ENCODE assay signal across 21 mouse cellular contexts in genomic region chr16:21833970-21834369, GRCm38 (mm10). TPM values are rescaled to one million over a fixed set of nuclear protein-coding genes. Genes with fewer than 3 reads are reported as not detected.
DNase-seq lines count a peak whose midpoint lies in the region; TF ChIP-seq lines count a peak whose summit lies in the region.
"Had no signal": no experiment of that assay in that cellular context is flagged by ENCODE, and none has a peak within 500 bp of the region (broad histone marks: within the 10 kb centered on the region; RNA-seq: fewer than 3 reads in every experiment).

No protein-coding gene starts in this region.

- H3K27me3 ChIP-seq in kidney, adult 2 months (replicated peaks; ENCODE audit: control insufficient read depth, insufficient read depth, low read length): no peaks in the 10 kb centered on the region
- no peaks in the 10 kb centered on the region for H3K27me3 ChIP-seq in liver, adult 2 months (ENCODE audit: control insufficient read depth, insufficient read depth, low read length)
- H3K27me3 ChIP-seq in thymus, adult 2 months (ENCODE audit: control insufficient read depth, insufficient read depth, low read length): no peaks in the 10 kb centered on the region
- H3K27me3 ChIP-seq: embryonic facial prominence, embryonic 13.5 days; embryonic facial prominence, embryonic 15.5 days; forebrain, embryonic 12.5 days had no signal

- DNase-seq in kidney, adult 2 months: peak; percentile 59
- DNase-seq in kidney, adult 11 months: no peak
- DNase-seq in liver, adult 2 months (ENCODE audit: extremely low read depth, low read depth, low spot score): peak; percentile 89
- DNase-seq in liver: no peak
- DNase-seq in thymus, adult 2 months: no peak
- no peak for DNase-seq in thymus, postnatal 36 days
- DNase-seq: adrenal gland, adult 2 months; adrenal gland, postnatal 10 days; adrenal gland, postnatal 25 days; cerebellum, adult 11 months; cerebellum, adult 18-20 months; cerebellum, adult 8-10 months; cerebellum, adult 9-11 months; cerebellum, postnatal 14 days; cerebellum, postnatal 36 days; embryo, embryonic 11 days had no signal

- H3K4me3 ChIP-seq in kidney, adult 2 months (ENCODE audit: insufficient read depth, low read depth, low read length): no peak overlapping the region
- H3K4me3 ChIP-seq in liver, adult 2 months (ENCODE audit: insufficient read depth, low read depth, low read length): no peak overlapping the region
- H3K4me3 ChIP-seq in thymus, adult 2 months (ENCODE audit: control insufficient read depth, insufficient read depth, low read length): no peak overlapping the region
- H3K4me3 ChIP-seq: embryonic facial prominence, embryonic 13.5 days; embryonic facial prominence, embryonic 15.5 days; erythroblast, embryonic 14.5 days; forebrain, embryonic 10.5 days; forebrain, embryonic 12.5 days had no signal

- H3K27ac ChIP-seq in kidney, adult 2 months (ENCODE audit: insufficient read depth, low read depth, low read length): no peak overlapping the region
- H3K27ac ChIP-seq in liver, adult 2 months (replicated peaks; ENCODE audit: insufficient read depth, low read depth, low read length): no peak overlapping the region
- H3K27ac ChIP-seq in thymus, adult 2 months (ENCODE audit: control insufficient read depth, insufficient read depth, low read length): peak overlapping the region; percentile 44; the same call in 1 of the 2 replicates
- H3K27ac ChIP-seq: embryonic facial prominence, embryonic 13.5 days; embryonic facial prominence, embryonic 15.5 days; forebrain, embryonic 10.5 days; forebrain, embryonic 12.5 days had no signal

- H3K36me3 ChIP-seq in kidney, adult 2 months (ENCODE audit: control insufficient read depth, insufficient read depth, low read length): no peaks in the 10 kb centered on the region
- H3K36me3 ChIP-seq in liver, adult 2 months (ENCODE audit: control insufficient read depth, insufficient read depth, low read length): no peaks in the 10 kb centered on the region; the same call in 1 of the 2 replicates
- H3K36me3 ChIP-seq in thymus, adult 2 months (ENCODE audit: control insufficient read depth, insufficient read depth, low read length): no peaks in the 10 kb centered on the region
- H3K36me3 ChIP-seq: embryonic facial prominence, embryonic 13.5 days; embryonic facial prominence, embryonic 15.5 days; forebrain, embryonic 10.5 days; forebrain, embryonic 12.5 days had no signal

- H3K79me2 ChIP-seq in liver, adult 2 months (ENCODE audit: control insufficient read depth, insufficient read depth, low read length): peaks cover 35% of the 10 kb centered on the region

- H3K9ac ChIP-seq in liver, adult 2 months (ENCODE audit: low read depth, low read length): no peak overlapping the region
- H3K9ac ChIP-seq: embryonic facial prominence, embryonic 13.5 days; embryonic facial prominence, embryonic 15.5 days; forebrain, embryonic 12.5 days had no signal

- no peak for TF ChIP-seq CTCF in kidney, adult 2 months (conservative IDR thresholded peaks at IDR 0.05; ENCODE audit: insufficient read depth, insufficient read length, low read depth, low read length)
- no peak for TF ChIP-seq CTCF in liver, adult 2 months (IDR thresholded peaks at IDR 0.05; ENCODE audit: low read depth, low read length)
- no peak for TF ChIP-seq CTCF in thymus, adult 2 months (IDR thresholded peaks at IDR 0.05; ENCODE audit: borderline replicate concordance, control insufficient read depth, extremely low read depth, insufficient read depth, low read length, poor library complexity)

- TF ChIP-seq POLR2A in kidney, adult 2 months (IDR thresholded peaks at IDR 0.05; ENCODE audit: low read depth, low read length): no peak
- no peak for TF ChIP-seq POLR2A in liver, adult 2 months (IDR thresholded peaks at IDR 0.05; ENCODE audit: extremely low read depth, insufficient read depth, low read length)
- no peak for TF ChIP-seq POLR2A in thymus, adult 2 months (IDR thresholded peaks at IDR 0.05; ENCODE audit: control insufficient read depth, extremely low read depth, insufficient read depth, low read length, poor library complexity)

- H3K4me1 ChIP-seq in kidney, adult 2 months (ENCODE audit: control insufficient read depth, insufficient read depth, low read length): peaks cover 14% of the 10 kb centered on the region; the same call in 1 of the 2 replicates
- H3K4me1 ChIP-seq in liver, adult 2 months (ENCODE audit: control insufficient read depth, insufficient read depth, low read length): peaks cover 18% of the 10 kb centered on the region
- peaks cover 46% of the 10 kb centered on the region for H3K4me1 ChIP-seq in thymus, adult 2 months (replicated peaks; ENCODE audit: control insufficient read depth, insufficient read depth, low read length)
- H3K4me1 ChIP-seq: embryonic facial prominence, embryonic 15.5 days; forebrain, embryonic 12.5 days had no signal

- WGBS in kidney, adult 2 months: 66% methylated on average over 10 of the region's 10 CpGs
- WGBS in liver, adult 2 months: 40% methylated on average over 10 of the region's 10 CpGs
- WGBS in thymus, adult 2 months: 94% methylated on average over 10 of the region's 10 CpGs

RNA-seq across cellular contexts. Expression of gene Map3k13, which starts 39.8 kb away (rescaled TPM):
- polyA plus RNA-seq in kidney, adult 2 months (2012; rRNA removed): 4.6 and 4.8 TPM in 2 replicates
- 7.0 and 8.8 TPM in 2 replicates for total RNA-seq in liver, adult 2 months (2014; rRNA removed)
- polyA plus RNA-seq in liver, adult 2 months (2012; rRNA removed): 3.8 and 5.3 TPM in 2 replicates
- 2.0 and 2.3 TPM in 2 replicates for polyA plus RNA-seq in thymus, adult 2 months (2012; rRNA removed)

RNA-seq across cellular contexts. Expression of gene Ehhadh, which starts 46.4 kb away (rescaled TPM):
- 224 and 248 TPM in 2 replicates for polyA plus RNA-seq in kidney, adult 2 months (2012; rRNA removed)
- 263 and 266 TPM in 2 replicates for total RNA-seq in liver, adult 2 months (2014; rRNA removed)
- polyA plus RNA-seq in liver, adult 2 months (2012; rRNA removed): 168 and 174 TPM in 2 replicates
- polyA plus RNA-seq in thymus, adult 2 months (2012; rRNA removed): 8.0 and 9.6 TPM in 2 replicates

Comparison
In these comparisons a context has a peak if more than half of its experiments do, and no peak if none do; other contexts are left out.
1. DNase-seq: peak in kidney, adult 2 months (single experiment) and liver, adult 2 months (single experiment); none in kidney, adult 11 months (single experiment), liver (single experiment), thymus, adult 2 months (single experiment) and thymus, postnatal 36 days (0 of 2).
2. RNA of gene Ehhadh, which starts 46.4 kb away (polyA plus RNA-seq): 224 to 248 TPM in kidney, adult 2 months and 168 to 174 TPM in liver, adult 2 months; 8.0 to 9.6 TPM in thymus, adult 2 months; every median in the first group is over 10 times any median in the second.